In genomic region chr5:111115519-111116350, GRCm38 (mm10) we compare ENCODE assay signal across 8 mouse cellular contexts.
A peak's percentile ranks its signal among the peaks of the same experiment; 100 is the strongest.
DNase-seq lines count a peak whose midpoint lies in the region; ATAC-seq and TF ChIP-seq lines count a peak whose summit lies in the region.

No protein-coding gene starts in this region.

- H3K27ac ChIP-seq in lung, embryonic 15.5 days, result peak overlapping the region; percentile 43
- peak overlapping the region; percentile 8; the same call in 1 of the 2 replicates for H3K27ac ChIP-seq in embryonic facial prominence, embryonic 14.5 days (replicated peaks; ENCODE audit: low read depth, low read length)

- no peaks in the 10 kb centered on the region for H3K27me3 ChIP-seq in lung, embryonic 15.5 days
- H3K27me3 ChIP-seq in embryonic facial prominence, embryonic 14.5 days (replicated peaks; ENCODE audit: control insufficient read depth, insufficient read depth, low read length), result no peaks in the 10 kb centered on the region

- no peak for TF ChIP-seq POLR2A in lung, adult 2 months (IDR thresholded peaks at IDR 0.05; ENCODE audit: borderline replicate concordance, extremely low read depth, low read depth, low read length)

- no peak for ATAC-seq in lung, embryonic 15.5 days (ENCODE audit: borderline replicate concordance, extremely low read depth, low FRiP score, low TSS enrichment)
- ATAC-seq in embryonic facial prominence, embryonic 14.5 days (ENCODE audit: low read depth), result no peak; the same call in 1 of the 2 replicates
- ATAC-seq in erythroblast, adult 5-6 weeks (replicated peaks; ENCODE audit: low FRiP score, poor library complexity, severe bottlenecking), result no peak

- H3K4me2 ChIP-seq in lung, embryonic 15.5 days, result no peak overlapping the region
- H3K4me2 ChIP-seq in embryonic facial prominence, embryonic 14.5 days (ENCODE audit: low read depth, low read length), result no peak overlapping the region

- TF ChIP-seq CTCF in lung, adult 2 months (IDR thresholded peaks at IDR 0.05; ENCODE audit: insufficient read depth, low read length), result no peak

- peaks cover 12% of the 10 kb centered on the region; the same call in 1 of the 2 replicates for H3K4me1 ChIP-seq in lung, embryonic 15.5 days
- H3K4me1 ChIP-seq in lung, adult 2 months (ENCODE audit: control insufficient read depth, insufficient read depth, low read length), result peaks cover 3% of the 10 kb centered on the region; the same call in 1 of the 2 replicates
- peaks cover 20% of the 10 kb centered on the region for H3K4me1 ChIP-seq in embryonic facial prominence, embryonic 14.5 days (ENCODE audit: control insufficient read depth, insufficient read depth, low read length)

- H3K9me3 ChIP-seq in lung, embryonic 15.5 days, result no peaks in the 10 kb centered on the region
- H3K9me3 ChIP-seq in embryonic facial prominence, embryonic 14.5 days (ENCODE audit: control insufficient read depth, low read length), result no peaks in the 10 kb centered on the region

- WGBS in lung, embryonic 15.5 days, result 50% methylated on average over 15 of the region's 15 CpGs
- WGBS in lung, adult 2 months, result 33% methylated on average over 15 of the region's 15 CpGs
- 43% methylated on average over 15 of the region's 15 CpGs for WGBS in embryonic facial prominence, embryonic 14.5 days

- no peak overlapping the region for H3K9ac ChIP-seq in lung, embryonic 15.5 days
- no peak overlapping the region for H3K9ac ChIP-seq in embryonic facial prominence, embryonic 14.5 days (ENCODE audit: low read depth, low read length)

- no peaks in the 10 kb centered on the region for H3K36me3 ChIP-seq in lung, embryonic 15.5 days
- no peaks in the 10 kb centered on the region for H3K36me3 ChIP-seq in embryonic facial prominence, embryonic 14.5 days (ENCODE audit: control insufficient read depth, insufficient read depth, low read length)

- H3K4me3 ChIP-seq in lung, embryonic 15.5 days, result no peak overlapping the region
- no peak overlapping the region for H3K4me3 ChIP-seq in lung, adult 2 months (replicated peaks; ENCODE audit: extremely low read depth, low read depth, low read length)
- H3K4me3 ChIP-seq in embryonic facial prominence, embryonic 14.5 days (ENCODE audit: low read depth, low read length), result no peak overlapping the region

- no peak for DNase-seq in lung, adult 2 months
- peak; percentile 50 for DNase-seq in embryonic facial prominence, embryonic 14.5 days (ENCODE audit: low spot score)
- DNase-seq in kidney, adult 18-20 months, result peak; percentile 40
- DNase-seq in natural killer cell, adult 2 months (ENCODE audit: low spot score in 2 of 2), result peak; percentile 17 to 61
- DNase-seq in cerebellum, postnatal 4 days (ENCODE audit: low spot score in 2 of 2), result no peak
- DNase-seq in frontal cortex, adult 2 months (ENCODE audit: extremely low spot score in 1 of 2, low spot score in 1 of 2), result no peak

Comparison
In these comparisons a context has a peak if more than half of its experiments do, and no peak if none do; other contexts are left out.
1. DNase-seq: peak in embryonic facial prominence, embryonic 14.5 days (single experiment), kidney, adult 18-20 months (single experiment) and natural killer cell, adult 2 months (2 of 2); none in lung, adult 2 months (single experiment), cerebellum, postnatal 4 days (0 of 2) and frontal cortex, adult 2 months (0 of 2).